18 mouse cellular contexts compared by ENCODE assay signal in the genomic region with DNA sequence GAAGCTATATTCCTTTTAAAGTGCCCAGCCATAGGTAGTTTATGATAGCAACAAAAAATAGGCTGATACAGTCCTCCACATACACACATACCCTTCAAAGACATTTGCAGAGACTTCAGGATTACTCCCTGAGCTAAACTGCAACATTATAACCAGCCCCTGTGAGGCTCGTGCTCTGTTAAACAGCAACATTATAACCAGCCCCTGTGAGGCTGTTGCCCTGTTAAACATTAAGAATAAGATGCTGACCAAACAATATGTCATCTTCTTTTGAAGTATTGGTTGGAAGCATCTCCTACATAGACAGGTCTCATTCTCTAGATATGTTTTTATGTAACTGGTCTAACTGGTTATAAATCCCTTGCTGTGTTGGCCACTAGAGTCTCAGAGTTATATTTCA.
"Had no signal": no experiment of that assay in that cellular context is flagged by ENCODE, and none has a peak within 500 bp of the region (broad histone marks: within the 10 kb centered on the region; RNA-seq: fewer than 3 reads in every experiment).

No protein-coding gene starts in this region.

- H3K27me3 ChIP-seq: midbrain, embryonic 12.5 days; neural tube, embryonic 13.5 days; neural tube, embryonic 15.5 days had no signal

- H3K27ac ChIP-seq: midbrain, embryonic 10.5 days; midbrain, embryonic 12.5 days; neural tube, embryonic 13.5 days; neural tube, embryonic 15.5 days had no signal

- H3K9me3 ChIP-seq: midbrain, embryonic 10.5 days; midbrain, embryonic 12.5 days; neural tube, embryonic 13.5 days; neural tube, embryonic 15.5 days had no signal

- H3K4me2 ChIP-seq: lung, embryonic 14.5 days; midbrain, embryonic 12.5 days; neural tube, embryonic 13.5 days; neural tube, embryonic 15.5 days had no signal

- H3K9ac ChIP-seq: lung, embryonic 14.5 days; midbrain, embryonic 12.5 days; neural tube, embryonic 13.5 days; neural tube, embryonic 15.5 days had no signal

- H3K4me3 ChIP-seq: midbrain, embryonic 10.5 days; midbrain, embryonic 12.5 days; myocyte; neural tube, embryonic 13.5 days; neural tube, embryonic 15.5 days had no signal

- H3K4me1 ChIP-seq: midbrain, embryonic 10.5 days; midbrain, embryonic 12.5 days had no signal

- ATAC-seq: midbrain, embryonic 16.5 days had no signal

- DNase-seq: lung, embryonic 14.5 days; lung, postnatal 10 days; lung, postnatal 4 days; midbrain, embryonic 14.5 days; retina, postnatal 1 day; right cerebral cortex, adult 18-20 months; right cerebral cortex, postnatal 25 days; right cerebral cortex, postnatal 4 days; spleen, adult 18-20 months; thymus, adult 18-20 months; thymus, postnatal 14 days; thymus, postnatal 36 days had no signal

- H3K36me3 ChIP-seq: midbrain, embryonic 10.5 days; midbrain, embryonic 12.5 days had no signal
